Mouse (Mus musculus) forebrain, embryonic 13.5 days (tissue): ENCODE results near the gene Ccdc102a. TPM values are rescaled to one million over a fixed set of nuclear protein-coding genes. Genes with fewer than 3 reads are reported as not detected.
A peak's percentile ranks its signal among the peaks of the same experiment; 100 is the strongest.
"Not testable (repeated sequence)": the region's sequence is repeated elsewhere in the genome, so short reads cannot be mapped to it uniquely, and the experiment has no call there.

Experiments used
- ATAC-seq: fragments of 200-750 bp; cut with Nextera tagmentation; 2 replicates; pipeline ENCODE4 v1.8.0; 2017
- H3K27ac ChIP-seq: fragments of 300-500 bp; sonication (generic); 2 replicates; pipeline ENCODE4 v1.5.1; 2015; ENCODE audit warnings: inconsistent platforms, mild to moderate bottlenecking, moderate library complexity
- H3K27me3 ChIP-seq: fragments of 300-500 bp; sonication (generic); 2 replicates; pipeline ENCODE4 v1.6.1; 2015; ENCODE audit warnings: mild to moderate bottlenecking, inconsistent platforms
- H3K36me3 ChIP-seq: fragments of 300-500 bp; sonication (generic); 2 replicates; pipeline ENCODE4 v1.6.1; 2015; ENCODE audit warnings: mild to moderate bottlenecking, inconsistent platforms; ENCODE audit not compliant: poor library complexity, severe bottlenecking
- H3K4me1 ChIP-seq: fragments of 300-500 bp; sonication (generic); 2 replicates; pipeline ENCODE4 v1.6.1; 2015; ENCODE audit warnings: inconsistent platforms
- H3K4me2 ChIP-seq: fragments of 300-500 bp; sonication (generic); 2 replicates; pipeline ENCODE4 v1.6.1; 2015; ENCODE audit warnings: inconsistent platforms, mild to moderate bottlenecking, moderate library complexity
- H3K4me3 ChIP-seq: fragments of 300-500 bp; sonication (generic); 2 replicates; pipeline ENCODE4 v1.5.1; 2015; ENCODE audit warnings: mild to moderate bottlenecking, inconsistent platforms
- H3K9ac ChIP-seq: fragments of 300-500 bp; sonication (generic); 2 replicates; pipeline ENCODE4 v1.6.1; 2015; ENCODE audit warnings: mild to moderate bottlenecking, inconsistent platforms
- H3K9me3 ChIP-seq: fragments of 300-500 bp; sonication (generic); replicated peaks from 2 replicates; pipeline ENCODE4 v1.6.1; 2016; ENCODE audit warnings: inconsistent platforms
- WGBS: fragments of 180-500 bp; shearing (Covaris S2); methylation state at CpG from one replicate; pipeline ENCODE4 v1.1.7; 2015; 5-methylcytosine and 5-hydroxymethylcytosine counted together
- polyA plus RNA-seq: library from polyadenylated mRNA; unstranded; fragments of >200 nt; fragmentation: Nextera tagmentation; extraction: Ambion mirVana; gene quantifications from 2 replicates; pipeline ENCODE4 v1.2.1, GENCODE M21; 2015

The Ccdc102a gene
- polyA plus RNA-seq, 1 experiment from 2014 or later, result 5.6 TPM

GRCm38 (mm10) chr8:94857011-94857345, 60.9 kb downstream of the Ccdc102a start:
- Histone ChIP-seq H3K4me3 (peak overlapping the region; percentile 97), H3K36me3 (peaks cover 52% of the 10 kb centered on the region), H3K4me2 (peak overlapping the region; percentile 92; the same call in 1 of the 2 replicates), H3K9ac (no peak overlapping the region), H3K4me1 (peaks cover 17% of the 10 kb centered on the region), H3K9me3 (no peaks in the 10 kb centered on the region), H3K27ac (no peak overlapping the region), H3K27me3 (no peaks in the 10 kb centered on the region)
- ATAC-seq, result no peak
- 32% methylated on average over 5 of the region's 5 CpGs for WGBS

- not testable (repeated sequence) for H3K27me3 ChIP-seq, H3K9ac ChIP-seq, H3K4me3 ChIP-seq, ATAC-seq, H3K27ac ChIP-seq, H3K9me3 ChIP-seq, H3K4me2 ChIP-seq
- Histone ChIP-seq H3K36me3 (peaks cover 54% of the 10 kb centered on the region), H3K4me1 (peaks cover 17% of the 10 kb centered on the region)
- WGBS, result 90% methylated on average over 11 of the region's 11 CpGs
These were observed 63.1 kb downstream of the Ccdc102a start for GRCm38 (mm10) chr8:94854761-94855160.

Other genes starting within 250 kb of the Ccdc102a start
- gene Pllp, start 221.8 kb downstream of the Ccdc102a start, polyA plus RNA-seq, result 0.55 and 0.63 TPM in 2 replicates
- not detected in 2 replicates for gene Ccl22, start 172.5 kb downstream of the Ccdc102a start, polyA plus RNA-seq
- 6.9 and 8.6 TPM in 2 replicates for gene Cx3cl1, start 146.1 kb downstream of the Ccdc102a start, polyA plus RNA-seq
- gene Ccl17, start 107.6 kb downstream of the Ccdc102a start, polyA plus RNA-seq, result not detected in 2 replicates
- 55.0 and 60.8 TPM in 2 replicates for gene Coq9, start 79.8 kb downstream of the Ccdc102a start, polyA plus RNA-seq
- 162 and 176 TPM in 2 replicates for gene Ciapin1, start 79.7 kb downstream of the Ccdc102a start, polyA plus RNA-seq
- 170 TPM in 2 replicates for gene Polr2c, start 60.6 kb downstream of the Ccdc102a start, polyA plus RNA-seq
- 38.2 and 39.2 TPM in 2 replicates for gene Dok4, start 41.8 kb downstream of the Ccdc102a start, polyA plus RNA-seq
- 0.19 TPM in 1 of 2 replicates, not detected in the other for gene Adgrg5, start 5.6 kb upstream of the Ccdc102a start, polyA plus RNA-seq
- 156 and 178 TPM in 2 replicates for gene Adgrg1, start 56.7 kb upstream of the Ccdc102a start, polyA plus RNA-seq
- 0.79 and 1.0 TPM in 2 replicates for gene Adgrg3, start 99.6 kb upstream of the Ccdc102a start, polyA plus RNA-seq
- 0.49 and 1.0 TPM in 2 replicates for gene Drc7, start 137.0 kb upstream of the Ccdc102a start, polyA plus RNA-seq
- gene Katnb1, start 163.1 kb upstream of the Ccdc102a start, polyA plus RNA-seq, result 37.2 and 40.0 TPM in 2 replicates